Mouse (Mus musculus) neural tube, embryonic 11.5 days (tissue): ENCODE results near the gene Atxn1. TPM values are rescaled to one million over a fixed set of nuclear protein-coding genes. Genes with fewer than 3 reads are reported as not detected.

Experiments used
- ATAC-seq: fragments of 200-750 bp; cut with Nextera tagmentation; 2 replicates; pipeline ENCODE4 v1.8.0; 2017; ENCODE audit warnings: moderate number of reproducible peaks, mild to moderate bottlenecking, moderate TSS enrichment, moderate library complexity; ENCODE audit not compliant: insufficient read depth, low FRiP score, low TSS enrichment
- DNase-seq: peaks from one replicate; pipeline ENCODE4 v3.0.0-alpha.2; 2015; ENCODE audit warnings: low spot score
- H3K27ac ChIP-seq: fragments of 300-500 bp; sonication (generic); 2 replicates; pipeline ENCODE4 v1.5.1; 2014; ENCODE audit warnings: low read depth, mild to moderate bottlenecking, low read length
- H3K27me3 ChIP-seq: fragments of 300-500 bp; sonication (generic); 2 replicates; pipeline ENCODE4 v1.6.1; 2014; ENCODE audit warnings: mild to moderate bottlenecking, low read length, mixed read lengths; ENCODE audit not compliant: control insufficient read depth, insufficient read depth
- H3K36me3 ChIP-seq: fragments of 300-500 bp; sonication (generic); 2 replicates; pipeline ENCODE4 v1.6.1; 2014; ENCODE audit warnings: mild to moderate bottlenecking, low read length, moderate library complexity, mixed read lengths; ENCODE audit not compliant: control insufficient read depth, insufficient read depth
- H3K4me1 ChIP-seq: fragments of 300-500 bp; sonication (generic); 2 replicates; pipeline ENCODE4 v1.6.1; 2014; ENCODE audit warnings: low read length, mixed read lengths; ENCODE audit not compliant: control insufficient read depth, insufficient read depth
- H3K4me2 ChIP-seq: fragments of 300-500 bp; sonication (generic); 2 replicates; pipeline ENCODE4 v1.6.1; 2014; ENCODE audit warnings: low read depth, mild to moderate bottlenecking, moderate library complexity
- H3K4me3 ChIP-seq: fragments of 300-500 bp; sonication (generic); 2 replicates; pipeline ENCODE4 v1.5.1; 2014; ENCODE audit warnings: low read depth, low read length
- H3K9ac ChIP-seq: fragments of 300-500 bp; sonication (generic); 2 replicates; pipeline ENCODE4 v1.6.1; 2014; ENCODE audit warnings: mild to moderate bottlenecking, low read length
- H3K9me3 ChIP-seq: fragments of 300-500 bp; sonication (generic); 2 replicates; pipeline ENCODE4 v1.6.1; 2016; ENCODE audit warnings: low read length; ENCODE audit not compliant: control insufficient read depth
- WGBS: fragments of 180-500 bp; shearing (Covaris S2); extraction: QIAGEN DNeasy Blood & Tissue Kit; methylation state at CpG from one replicate; pipeline ENCODE4 v1.1.7; 2014; 5-methylcytosine and 5-hydroxymethylcytosine counted together
- polyA plus RNA-seq: library from polyadenylated mRNA; unstranded; fragments of >200 nt; fragmentation: Nextera tagmentation; extraction: Ambion mirVana; gene quantifications from 2 replicates; pipeline ENCODE4 v1.2.1, GENCODE M21; 2014

Gene Atxn1
- polyA plus RNA-seq, 1 experiment from 2014 or later = 1.1 TPM

DNA sequence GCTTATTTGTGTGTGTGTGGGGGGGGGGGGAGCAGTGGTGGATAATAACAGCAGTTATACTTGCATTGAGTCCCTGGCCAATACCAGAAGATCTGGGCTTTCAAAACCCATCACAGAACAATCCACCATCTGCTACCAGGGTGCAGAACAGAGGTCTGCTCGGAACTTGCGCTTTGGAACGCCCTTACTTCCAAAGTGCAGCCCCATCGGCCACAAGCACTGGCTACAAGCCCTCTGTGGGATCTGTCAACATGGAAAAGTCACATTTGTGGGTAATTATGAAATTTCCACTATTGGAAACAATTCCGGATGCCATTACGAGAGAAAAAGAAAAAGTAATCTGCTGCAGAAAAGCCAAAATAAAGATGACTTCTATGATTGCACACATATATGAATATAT lies 25.2 kb downstream of the Atxn1 start:
- no peak overlapping the region for H3K9ac ChIP-seq
- WGBS = 90% methylated on average over 6 of the region's 6 CpGs
- no peak for DNase-seq
- no peak overlapping the region for H3K27ac ChIP-seq
- ATAC-seq = no peak
- no peaks in the 10 kb centered on the region for H3K4me1 ChIP-seq
- H3K4me2 ChIP-seq = no peak overlapping the region
- no peaks in the 10 kb centered on the region for H3K27me3 ChIP-seq
- no peak overlapping the region for H3K4me3 ChIP-seq
- no peaks in the 10 kb centered on the region for H3K36me3 ChIP-seq
- H3K9me3 ChIP-seq = no peaks in the 10 kb centered on the region

GRCm38 (mm10) chr13:45938083-45938482 lies 26.7 kb downstream of the Atxn1 start:
- Histone ChIP-seq H3K27ac (no peak overlapping the region), H3K4me1 (no peaks in the 10 kb centered on the region), H3K4me2 (no peak overlapping the region), H3K9me3 (no peaks in the 10 kb centered on the region), H3K36me3 (no peaks in the 10 kb centered on the region), H3K4me3 (no peak overlapping the region), H3K9ac (no peak overlapping the region), H3K27me3 (no peaks in the 10 kb centered on the region)
- DNase-seq = no peak
- ATAC-seq = no peak
- WGBS = 89% methylated on average over 5 of the region's 5 CpGs

GRCm38 (mm10) chr13:45936765-45937164 lies 28.0 kb downstream of the Atxn1 start:
- Histone ChIP-seq H3K36me3 (no peaks in the 10 kb centered on the region), H3K4me1 (no peaks in the 10 kb centered on the region)

DNA sequence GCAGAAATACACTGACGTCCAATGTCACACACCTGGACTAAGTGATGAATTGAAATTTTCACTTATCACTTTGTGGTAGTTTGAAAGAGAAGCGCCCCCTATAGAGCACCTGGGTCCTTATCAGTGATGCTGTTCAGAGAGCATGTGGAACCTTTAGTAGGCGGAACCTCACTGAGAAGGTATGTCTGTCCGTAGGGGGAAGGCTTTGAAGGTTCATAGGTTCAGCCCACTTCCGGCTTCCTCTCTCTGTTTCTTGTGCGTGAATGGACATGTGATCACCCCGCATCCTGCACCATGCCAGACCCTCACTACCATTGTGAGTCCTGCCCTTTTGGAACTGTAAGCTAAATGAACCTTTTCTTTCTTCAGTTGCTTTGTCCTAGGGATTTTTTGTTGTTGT lies 29.0 kb downstream of the Atxn1 start:
- no peak overlapping the region for H3K9ac ChIP-seq
- H3K27me3 ChIP-seq = no peaks in the 10 kb centered on the region
- WGBS = 84% methylated on average over 7 of the region's 7 CpGs
- H3K4me3 ChIP-seq = no peak overlapping the region
- ATAC-seq (no peak), DNase-seq (no peak)
- H3K27ac ChIP-seq = no peak overlapping the region
- H3K36me3 ChIP-seq = no peaks in the 10 kb centered on the region
- H3K9me3 ChIP-seq = no peaks in the 10 kb centered on the region
- no peak overlapping the region for H3K4me2 ChIP-seq
- no peaks in the 10 kb centered on the region for H3K4me1 ChIP-seq

More at GRCm38 (mm10) chr13:45936765-45937164, 28.0 kb downstream of the Atxn1 start:
- DNase-seq (no peak), ATAC-seq (no peak)
- no peak overlapping the region for H3K9ac ChIP-seq
- no peaks in the 10 kb centered on the region for H3K27me3 ChIP-seq
- H3K4me3 ChIP-seq = no peak overlapping the region
- H3K9me3 ChIP-seq = no peaks in the 10 kb centered on the region
- no peak overlapping the region for H3K4me2 ChIP-seq
- H3K27ac ChIP-seq = no peak overlapping the region

- Histone ChIP-seq H3K36me3 (no peaks in the 10 kb centered on the region), H3K4me3 (no peak overlapping the region), H3K9me3 (no peaks in the 10 kb centered on the region), H3K4me1 (no peaks in the 10 kb centered on the region), H3K27ac (no peak overlapping the region), H3K4me2 (no peak overlapping the region), H3K27me3 (no peaks in the 10 kb centered on the region), H3K9ac (no peak overlapping the region)
- ATAC-seq = no peak
- no peak for DNase-seq
- WGBS = 87% methylated on average over 6 of the region's 6 CpGs
Observed at GRCm38 (mm10) chr13:45934841-45935240, 30.0 kb downstream of the Atxn1 start.

DNA sequence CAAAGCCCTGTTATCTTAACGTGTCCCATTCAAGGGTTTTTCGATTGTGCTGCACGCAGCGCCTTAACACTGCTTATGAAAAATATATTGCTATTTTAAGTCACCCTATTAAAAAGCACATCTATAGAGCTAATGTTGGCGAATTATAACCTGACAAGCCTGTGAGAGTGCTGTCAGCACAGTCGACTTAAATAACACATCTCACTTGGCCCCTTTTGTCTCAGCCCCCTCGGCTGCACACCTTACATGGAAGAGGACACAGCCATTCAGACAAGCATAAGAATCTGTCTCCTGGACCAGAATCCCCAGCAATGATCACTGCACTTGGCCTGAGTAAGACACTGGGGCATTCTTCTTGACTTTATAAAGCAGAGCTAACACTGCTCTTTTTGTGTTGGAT lies 30.7 kb downstream of the Atxn1 start:
- no peaks in the 10 kb centered on the region for H3K36me3 ChIP-seq
- H3K9me3 ChIP-seq = no peaks in the 10 kb centered on the region
- no peaks in the 10 kb centered on the region for H3K4me1 ChIP-seq
- no peak for ATAC-seq
- H3K27me3 ChIP-seq = no peaks in the 10 kb centered on the region
- H3K9ac ChIP-seq = no peak overlapping the region
- 80% methylated on average over 7 of the region's 7 CpGs for WGBS
- no peak overlapping the region for H3K4me2 ChIP-seq
- no peak overlapping the region for H3K27ac ChIP-seq
- no peak for DNase-seq
- no peak overlapping the region for H3K4me3 ChIP-seq

DNA sequence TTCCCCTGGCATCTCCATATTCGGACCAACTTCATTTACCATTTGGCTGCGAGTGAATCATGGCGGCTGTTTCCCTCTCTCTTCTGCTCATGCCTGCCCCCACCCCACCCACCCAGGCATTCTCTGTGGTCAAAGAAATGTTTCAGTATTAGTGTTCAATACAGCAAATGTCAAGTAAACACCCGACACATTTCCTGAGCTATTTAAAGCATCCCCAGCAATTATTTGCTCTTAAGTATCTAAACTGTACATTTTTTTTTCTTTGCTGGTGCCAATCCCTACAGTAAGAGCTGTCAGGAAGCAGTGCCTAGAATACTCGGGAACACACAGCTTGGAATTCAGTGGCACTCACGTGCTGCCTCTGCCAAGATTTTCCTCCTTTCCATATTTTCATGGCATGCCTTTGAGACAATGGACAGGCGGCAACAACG lies 32.3 kb downstream of the Atxn1 start:
- H3K4me3 ChIP-seq = no peak overlapping the region

DNA sequence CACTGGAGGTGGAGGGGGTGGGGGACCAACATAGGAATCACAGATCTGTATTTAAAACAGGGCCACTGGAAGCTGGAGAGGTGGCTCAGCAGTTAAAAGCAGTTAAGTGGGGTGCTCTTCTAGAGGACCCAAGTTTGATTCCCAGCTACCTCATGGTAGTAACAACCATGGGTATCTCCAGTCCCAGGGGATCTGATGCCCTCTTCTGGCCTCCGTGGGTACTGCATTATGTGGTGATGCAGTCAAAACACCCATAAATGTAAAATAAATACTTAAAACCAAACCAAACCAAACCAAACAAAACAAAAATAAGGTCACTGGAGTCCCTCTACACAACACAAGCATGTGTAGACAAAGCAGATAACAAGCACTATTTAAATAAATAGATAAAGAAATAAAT lies 32.9 kb downstream of the Atxn1 start:
- no peaks in the 10 kb centered on the region for H3K36me3 ChIP-seq
- no peak overlapping the region for H3K4me2 ChIP-seq
- no peak overlapping the region for H3K27ac ChIP-seq
- H3K27me3 ChIP-seq = no peaks in the 10 kb centered on the region
- no peaks in the 10 kb centered on the region for H3K4me1 ChIP-seq
- no peaks in the 10 kb centered on the region for H3K9me3 ChIP-seq
- H3K9ac ChIP-seq = no peak overlapping the region
- ATAC-seq (no peak), DNase-seq (no peak)
- H3K4me3 ChIP-seq = no peak overlapping the region
- 50% methylated on average over 1 of the region's 1 CpGs for WGBS

More for the DNA sequence above, 32.3 kb downstream of the Atxn1 start:
- Histone ChIP-seq H3K4me2 (no peak overlapping the region), H3K27ac (no peak overlapping the region), H3K36me3 (no peaks in the 10 kb centered on the region), H3K27me3 (no peaks in the 10 kb centered on the region), H3K4me1 (no peaks in the 10 kb centered on the region), H3K9ac (no peak overlapping the region), H3K9me3 (no peaks in the 10 kb centered on the region)
- ATAC-seq = no peak
- WGBS = 88% methylated on average over 8 of the region's 8 CpGs
- no peak for DNase-seq

DNA sequence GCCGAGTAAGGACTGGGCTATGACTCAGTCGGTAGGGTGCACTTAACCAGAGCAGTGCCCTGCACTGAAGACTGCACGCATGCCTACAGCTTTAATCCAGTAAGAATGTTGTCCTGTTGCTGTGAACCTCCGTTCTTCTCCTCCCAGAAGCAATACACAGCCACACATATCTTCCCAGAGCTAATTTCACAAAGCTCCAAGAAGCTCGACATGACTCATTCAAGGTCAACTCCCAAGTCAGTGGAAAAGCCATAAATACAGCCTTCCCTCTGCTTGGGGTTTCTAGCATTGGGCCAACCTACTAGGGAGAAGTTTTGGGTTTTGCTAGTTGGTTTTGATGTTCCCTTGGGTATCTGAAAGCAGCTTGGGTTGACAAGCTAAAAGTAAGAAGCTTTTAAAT lies 33.6 kb downstream of the Atxn1 start:
- DNase-seq (no peak), ATAC-seq (no peak)
- no peak overlapping the region for H3K9ac ChIP-seq
- H3K27me3 ChIP-seq = no peaks in the 10 kb centered on the region
- H3K9me3 ChIP-seq = no peaks in the 10 kb centered on the region
- no peaks in the 10 kb centered on the region for H3K36me3 ChIP-seq
- H3K27ac ChIP-seq = no peak overlapping the region
- no peaks in the 10 kb centered on the region for H3K4me1 ChIP-seq
- no peak overlapping the region for H3K4me3 ChIP-seq
- 93% methylated on average over 5 of the region's 5 CpGs for WGBS
- H3K4me2 ChIP-seq = no peak overlapping the region
